Mouse (Mus musculus): ENCODE measurements around the gene Rack1. TPM values are rescaled to one million over a fixed set of nuclear protein-coding genes. Genes with fewer than 3 reads are reported as not detected.

The Rack1 gene
- polyA plus RNA-seq, 1 experiment, result not detected

GRCm38 (mm10) chr11:48775483-48775882 lies 24.6 kb upstream of the Rack1 start:
- 3% methylated on average over 7 of the region's 7 CpGs for WGBS
- Histone ChIP-seq H3K4me3 (ENCODE audit: insufficient read depth, low read depth, low read length) (no peak overlapping the region), H3K27ac (ENCODE audit: insufficient read depth, low read depth, low read length) (no peak overlapping the region), H3K4me1 (ENCODE audit: control insufficient read depth, insufficient read depth, low read length) (no peaks in the 10 kb centered on the region)
- TF ChIP-seq POLR2A (IDR thresholded peaks at IDR 0.05; ENCODE audit: insufficient read depth, low read depth, low read length) (no peak), CTCF (IDR thresholded peaks at IDR 0.05; ENCODE audit: insufficient read depth, low read depth, low read length) (no peak)

GRCm38 (mm10) chr11:48776664-48777063 lies 23.5 kb upstream of the Rack1 start:
- TF ChIP-seq CTCF (IDR thresholded peaks at IDR 0.05; ENCODE audit: insufficient read depth, low read depth, low read length) (no peak), POLR2A (IDR thresholded peaks at IDR 0.05; ENCODE audit: insufficient read depth, low read depth, low read length) (no peak)
- WGBS, result 46% methylated on average over 9 of the region's 9 CpGs
- no peaks in the 10 kb centered on the region for H3K4me1 ChIP-seq (ENCODE audit: control insufficient read depth, insufficient read depth, low read length)
- no peak overlapping the region for H3K27ac ChIP-seq (ENCODE audit: insufficient read depth, low read depth, low read length)
- H3K4me3 ChIP-seq (ENCODE audit: insufficient read depth, low read depth, low read length), result no peak overlapping the region

- 94% methylated on average over 9 of the region's 9 CpGs for WGBS
These were observed 22.8 kb upstream of the Rack1 start for GRCm38 (mm10) chr11:48777303-48777702.

GRCm38 (mm10) chr11:48779450-48779849 lies 20.7 kb upstream of the Rack1 start:
- TF ChIP-seq CTCF (IDR thresholded peaks at IDR 0.05; ENCODE audit: insufficient read depth, low read depth, low read length) (no peak), POLR2A (IDR thresholded peaks at IDR 0.05; ENCODE audit: insufficient read depth, low read depth, low read length) (no peak)
- H3K4me1 ChIP-seq (ENCODE audit: control insufficient read depth, insufficient read depth, low read length), result no peaks in the 10 kb centered on the region
- H3K4me3 ChIP-seq (ENCODE audit: insufficient read depth, low read depth, low read length), result no peak overlapping the region
- H3K27ac ChIP-seq (ENCODE audit: insufficient read depth, low read depth, low read length), result no peak overlapping the region
- 45% methylated on average over 7 of the region's 7 CpGs for WGBS

More at GRCm38 (mm10) chr11:48777303-48777702, 22.8 kb upstream of the Rack1 start:
- TF ChIP-seq POLR2A (IDR thresholded peaks at IDR 0.05; ENCODE audit: insufficient read depth, low read depth, low read length) (no peak), CTCF (IDR thresholded peaks at IDR 0.05; ENCODE audit: insufficient read depth, low read depth, low read length) (no peak)
- Histone ChIP-seq H3K4me3 (ENCODE audit: insufficient read depth, low read depth, low read length) (no peak overlapping the region), H3K27ac (ENCODE audit: insufficient read depth, low read depth, low read length) (no peak overlapping the region), H3K4me1 (ENCODE audit: control insufficient read depth, insufficient read depth, low read length) (no peaks in the 10 kb centered on the region)

- Histone ChIP-seq H3K27ac (ENCODE audit: insufficient read depth, low read depth, low read length) (no peak overlapping the region), H3K4me1 (ENCODE audit: control insufficient read depth, insufficient read depth, low read length) (no peaks in the 10 kb centered on the region), H3K4me3 (ENCODE audit: insufficient read depth, low read depth, low read length) (no peak overlapping the region)
- TF ChIP-seq POLR2A (IDR thresholded peaks at IDR 0.05; ENCODE audit: insufficient read depth, low read depth, low read length) (no peak), CTCF (IDR thresholded peaks at IDR 0.05; ENCODE audit: insufficient read depth, low read depth, low read length) (no peak)
- 90% methylated on average over 4 of the region's 4 CpGs for WGBS
These were observed 17.9 kb upstream of the Rack1 start for GRCm38 (mm10) chr11:48782243-48782642.

GRCm38 (mm10) chr11:48787455-48788211 lies 12.5 kb upstream of the Rack1 start:
- Histone ChIP-seq H3K4me3 (ENCODE audit: insufficient read depth, low read depth, low read length) (no peak overlapping the region), H3K4me1 (ENCODE audit: control insufficient read depth, insufficient read depth, low read length) (0 out of 2 replicates have a peak, but pooled peaks cover 3% of the 10 kb centered on the region), H3K27ac (ENCODE audit: insufficient read depth, low read depth, low read length) (no peak overlapping the region)
- TF ChIP-seq CTCF (IDR thresholded peaks at IDR 0.05; ENCODE audit: insufficient read depth, low read depth, low read length) (no peak), POLR2A (IDR thresholded peaks at IDR 0.05; ENCODE audit: insufficient read depth, low read depth, low read length) (no peak)
- 51% methylated on average over 10 of the region's 10 CpGs for WGBS

- TF ChIP-seq CTCF (IDR thresholded peaks at IDR 0.05; ENCODE audit: insufficient read depth, low read depth, low read length), result no peak
- no peak for TF ChIP-seq POLR2A (IDR thresholded peaks at IDR 0.05; ENCODE audit: insufficient read depth, low read depth, low read length)
- 2% methylated on average over 16 of the region's 16 CpGs for WGBS
- Histone ChIP-seq H3K4me3 (ENCODE audit: insufficient read depth, low read depth, low read length) (peak overlapping the region; percentile 56), H3K4me1 (ENCODE audit: control insufficient read depth, insufficient read depth, low read length) (0 out of 2 replicates have a peak, but pooled peaks cover 3% of the 10 kb centered on the region), H3K27ac (ENCODE audit: insufficient read depth, low read depth, low read length) (no peak overlapping the region)
These were observed 11.6 kb upstream of the Rack1 start for GRCm38 (mm10) chr11:48788311-48789089.

- 0 out of 2 replicates have a peak, but pooled peaks cover 3% of the 10 kb centered on the region for H3K4me1 ChIP-seq (ENCODE audit: control insufficient read depth, insufficient read depth, low read length)
- H3K4me3 ChIP-seq (ENCODE audit: insufficient read depth, low read depth, low read length), result no peak overlapping the region
- H3K27ac ChIP-seq (ENCODE audit: insufficient read depth, low read depth, low read length), result no peak overlapping the region
- TF ChIP-seq CTCF (IDR thresholded peaks at IDR 0.05; ENCODE audit: insufficient read depth, low read depth, low read length) (no peak), POLR2A (IDR thresholded peaks at IDR 0.05; ENCODE audit: insufficient read depth, low read depth, low read length) (no peak)
- WGBS, result 90% methylated on average over 5 of the region's 5 CpGs
These were observed 10.9 kb upstream of the Rack1 start for GRCm38 (mm10) chr11:48789215-48789614.
